Mouse (Mus musculus) kidney, adult 10 weeks (tissue): ENCODE measurements around the gene Mycbpap. TPM values are rescaled to one million over a fixed set of nuclear protein-coding genes. Genes with fewer than 3 reads are reported as not detected.

Experiments used
- polyA plus RNA-seq: library from polyadenylated mRNA; stranded (reverse); fragments of 350-450 nt; fragmentation: Illumina TruSeq; extraction: RNeasy Lipid Tissue Mini Kit (QIAGEN cat#74804); gene quantifications from one replicate; pipeline ENCODE4 v1.2.3, GENCODE M21; 2014; ENCODE audit warnings: low read depth, low replicate concordance

Mycbpap gene
- 0.40 TPM for polyA plus RNA-seq

GRCm38 (mm10) chr11:94521219-94521843 lies at the start of gene Mycbpap:
Mycbpap (minus strand) TSS chr11:94521742.

GRCm38 (mm10) chr11:94564437-94565150 lies 43.1 kb upstream of the Mycbpap start, which contains the start of gene Chad:
Chad (plus strand) TSS chr11:94565047.

DNA sequence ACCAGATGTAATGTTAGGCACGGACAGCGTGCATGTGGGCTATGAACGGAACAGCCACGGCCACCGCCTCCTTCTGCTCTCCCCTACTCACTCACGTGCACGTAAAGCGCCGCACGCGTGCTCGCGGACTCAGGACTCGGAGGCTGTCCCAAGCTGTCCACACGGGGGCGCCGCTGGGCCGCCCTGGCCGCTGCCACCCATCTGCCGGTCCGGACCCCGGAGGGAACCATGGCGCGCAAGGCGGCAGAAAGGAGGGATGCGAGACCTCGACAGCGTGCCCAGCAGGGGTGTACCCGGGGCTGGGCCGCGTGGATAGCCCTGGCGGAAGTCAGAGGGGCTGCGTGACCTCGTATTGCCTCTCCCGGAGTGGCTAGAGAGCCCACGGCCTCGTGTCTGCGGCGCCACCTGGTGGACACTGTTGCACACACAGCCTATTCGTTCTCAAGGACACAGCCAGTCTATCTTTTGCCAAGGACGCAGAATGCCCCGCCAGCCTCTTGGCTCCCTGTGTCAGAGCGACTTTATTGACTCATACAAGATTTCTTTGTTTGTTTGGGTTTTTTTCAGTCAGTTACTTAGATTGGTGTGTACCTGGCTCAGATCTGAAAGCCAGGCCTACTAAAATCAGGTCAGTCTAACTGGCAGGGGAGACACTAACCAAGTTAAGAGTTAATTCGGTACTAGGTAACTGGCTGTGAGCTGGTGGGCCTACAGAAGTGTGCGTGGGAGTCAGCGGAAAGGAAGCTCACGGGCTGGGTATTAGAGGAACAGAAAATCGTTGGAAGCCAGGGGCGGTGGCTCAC lies 27.5 kb upstream of the Mycbpap start, which contains the start of gene Rsad1:
Rsad1 (minus strand) TSS at position 368 of the 803 bp plus-strand sequence.

GRCm38 (mm10) chr11:94499661-94500152 lies 21.8 kb downstream of the Mycbpap start, which contains the start of gene Epn3:
Epn3 (minus strand) TSS chr11:94499974.

DNA sequence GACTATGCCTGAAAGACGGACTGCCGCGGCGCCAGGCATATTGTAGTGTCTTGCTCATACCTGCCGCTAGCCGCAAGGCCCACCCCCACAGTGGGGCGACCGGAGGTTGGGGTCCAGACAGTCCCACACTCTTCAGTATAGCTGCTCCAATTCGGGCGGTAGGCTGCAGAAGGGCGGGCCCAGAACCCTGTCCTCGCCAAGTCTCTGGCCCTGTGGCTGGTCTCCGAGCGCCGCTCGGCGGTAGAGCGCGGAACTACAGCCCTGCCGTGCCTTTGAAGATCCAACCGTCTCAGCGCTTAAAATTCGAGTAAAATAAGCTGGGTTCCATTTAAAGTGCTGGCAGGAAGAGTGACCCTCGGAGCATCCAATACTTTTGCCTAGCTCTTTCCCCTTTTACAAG lies 35.5 kb downstream of the Mycbpap start, which contains the start of gene Spata20:
Spata20 (minus strand) TSS at position 179 of the 400 bp plus-strand sequence.

DNA sequence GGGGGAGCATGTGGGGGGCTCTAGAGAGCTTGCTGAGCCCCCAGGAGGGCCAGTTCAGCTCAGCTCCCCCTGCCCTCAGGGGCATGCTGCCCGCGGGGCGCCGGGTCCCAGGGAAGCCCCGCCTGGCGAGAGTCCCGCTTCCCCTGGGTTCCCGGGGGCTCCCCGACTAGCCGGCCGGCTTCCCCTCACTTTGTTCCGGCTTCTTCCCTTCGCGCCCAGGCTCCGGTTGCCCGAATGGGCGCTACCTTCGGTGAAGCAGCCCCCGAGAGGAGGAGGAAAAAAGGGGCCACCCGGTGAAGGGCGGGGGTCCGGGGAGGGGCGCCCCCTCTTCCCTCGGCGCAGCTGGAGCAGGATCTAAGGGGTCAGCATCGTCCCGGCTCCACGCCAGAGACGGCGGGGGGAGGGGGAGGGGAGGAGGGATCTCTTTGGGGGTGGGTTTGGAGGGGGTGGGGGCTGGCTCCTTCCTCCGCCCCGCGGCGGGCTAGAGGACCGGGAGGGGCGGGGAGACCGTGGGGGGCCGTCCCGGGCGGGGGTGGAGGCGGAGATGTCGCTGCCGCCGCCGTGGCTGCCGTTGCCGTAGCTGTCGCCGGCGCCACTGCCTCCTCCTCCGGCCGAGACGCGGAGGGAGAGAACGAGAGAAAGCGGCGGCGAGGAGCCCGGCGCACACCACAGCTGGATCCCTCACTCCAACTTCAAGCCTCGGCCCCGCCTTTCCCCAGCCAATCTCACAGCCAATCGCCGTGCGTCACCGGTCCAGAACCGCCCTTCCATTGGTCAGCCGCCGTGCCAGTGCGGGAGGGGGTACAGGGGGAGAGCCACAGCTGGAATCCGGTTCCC lies 47.6 kb downstream of the Mycbpap start, which contains the start of gene Cacna1g:
Cacna1g (minus strand) TSS at position 492 of the 837 bp plus-strand sequence.

Other genes starting within 250 kb of the Mycbpap start
- not detected for gene Gm21885, start 239.9 kb downstream of the Mycbpap start, polyA plus RNA-seq
- 152 TPM for gene Luc7l3, start 199.8 kb downstream of the Mycbpap start, polyA plus RNA-seq
- 88.3 TPM for gene Ankrd40, start 193.7 kb downstream of the Mycbpap start, polyA plus RNA-seq
- gene Abcc3, start 128.7 kb downstream of the Mycbpap start, polyA plus RNA-seq, result 12.2 TPM
- not detected for gene Cacna1g, start 47.5 kb downstream of the Mycbpap start, polyA plus RNA-seq
- gene Spata20, start 35.6 kb downstream of the Mycbpap start, polyA plus RNA-seq, result not detected
- gene Epn3, start 21.8 kb downstream of the Mycbpap start, polyA plus RNA-seq, result 1.8 TPM
- gene Rsad1, start 27.5 kb upstream of the Mycbpap start, polyA plus RNA-seq, result 5.1 TPM
- gene Chad, start 43.3 kb upstream of the Mycbpap start, polyA plus RNA-seq, result not detected
- 12.4 TPM for gene Acsf2, start 80.1 kb upstream of the Mycbpap start, polyA plus RNA-seq
- gene Lrrc59, start 108.0 kb upstream of the Mycbpap start, polyA plus RNA-seq, result 35.2 TPM
- 26.8 TPM for gene Mrpl27, start 132.0 kb upstream of the Mycbpap start, polyA plus RNA-seq
- gene Eme1, start 132.2 kb upstream of the Mycbpap start, polyA plus RNA-seq, result not detected
- 0.93 TPM for gene Xylt2, start 155.8 kb upstream of the Mycbpap start, polyA plus RNA-seq
- not detected for gene Gm11541, start 182.8 kb upstream of the Mycbpap start, polyA plus RNA-seq
- not detected for gene Cdc34b, start 220.0 kb upstream of the Mycbpap start, polyA plus RNA-seq